Comparison of ENCODE assay signal across 16 mouse cellular contexts in the genomic region with DNA sequence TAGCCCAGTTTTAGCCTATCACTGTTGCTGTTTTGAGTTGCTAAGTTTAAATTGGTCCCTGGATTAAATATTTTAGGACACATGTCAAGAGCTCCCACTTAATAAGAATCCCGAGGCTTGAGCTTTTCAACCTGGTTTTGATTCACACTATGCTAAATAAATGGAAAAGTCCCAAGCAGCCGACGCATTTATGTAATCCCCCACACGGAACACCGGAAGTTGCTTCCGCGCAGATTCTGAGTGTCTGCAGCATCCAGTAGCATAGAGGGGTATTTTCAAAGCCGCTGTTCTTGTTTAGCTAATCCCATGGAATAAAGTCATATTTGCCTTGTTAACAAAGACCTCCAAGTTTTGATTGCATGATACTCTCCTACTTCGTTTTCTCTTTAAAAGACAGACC.
A peak's percentile ranks its signal among the peaks of the same experiment; 100 is the strongest.
DNase-seq lines count a peak whose midpoint lies in the region; ATAC-seq and TF ChIP-seq lines count a peak whose summit lies in the region.
"Had no signal": no experiment of that assay in that cellular context is flagged by ENCODE, and none has a peak within 500 bp of the region (broad histone marks: within the 10 kb centered on the region; RNA-seq: fewer than 3 reads in every experiment).

No protein-coding gene starts in this region.

- peak; percentile 58 for ATAC-seq in frontal cortex, adult (ENCODE audit: low TSS enrichment)
- no peak for ATAC-seq in heart, embryonic 15.5 days (replicated peaks; ENCODE audit: insufficient number of reproducible peaks, insufficient read depth, low FRiP score, low read depth)

- WGBS in heart, embryonic 15.5 days, result 71% methylated on average over 9 of the region's 9 CpGs

- no peak overlapping the region for H3K4me2 ChIP-seq in heart, embryonic 15.5 days
- H3K4me2 ChIP-seq: embryonic facial prominence, embryonic 12.5 days; liver, embryonic 12.5 days; lung, embryonic 15.5 days; midbrain, embryonic 13.5 days had no signal

- no peak overlapping the region for H3K9ac ChIP-seq in heart, embryonic 15.5 days
- H3K9ac ChIP-seq: embryonic facial prominence, embryonic 12.5 days; liver, embryonic 12.5 days; lung, embryonic 15.5 days; midbrain, embryonic 13.5 days had no signal

- H3K4me3 ChIP-seq in heart, embryonic 15.5 days, result no peak overlapping the region
- H3K4me3 ChIP-seq: embryonic facial prominence, embryonic 12.5 days; forebrain, embryonic 10.5 days; liver, embryonic 12.5 days; lung, embryonic 15.5 days; midbrain, embryonic 13.5 days; myocyte had no signal

- intact Hi-C loops in heart, postnatal 14 days (cut with DNase I), result loop anchor here (1.0 kb wide), 1 partner anchor 130 kb away; no protein-coding TSS in a partner anchor
- intact Hi-C loops in left cerebral cortex, postnatal 4 days (cut with DNase I), result loop anchor here (10.0 kb wide), 1 partner anchor 128 kb away; no protein-coding TSS in a partner anchor

- H3K9me3 ChIP-seq in heart, embryonic 15.5 days (replicated peaks), result no peaks in the 10 kb centered on the region
- H3K9me3 ChIP-seq: embryonic facial prominence, embryonic 12.5 days; forebrain, embryonic 10.5 days; liver, embryonic 12.5 days; lung, embryonic 15.5 days; midbrain, embryonic 13.5 days had no signal

- H3K27ac ChIP-seq in heart, embryonic 15.5 days, result peak overlapping the region; percentile 38
- H3K27ac ChIP-seq: embryonic facial prominence, embryonic 12.5 days; forebrain, embryonic 10.5 days; hindbrain, postnatal 0 days; kidney, postnatal 0 days; liver, embryonic 12.5 days; lung, embryonic 15.5 days; midbrain, embryonic 13.5 days had no signal

- no peak for TF ChIP-seq CTCF in brain, embryonic 14.5 days (IDR thresholded peaks at IDR 0.05; ENCODE audit: borderline replicate concordance, extremely low read depth, insufficient read depth, insufficient read length)

- no peaks in the 10 kb centered on the region for H3K27me3 ChIP-seq in heart, embryonic 15.5 days
- H3K27me3 ChIP-seq: embryonic facial prominence, embryonic 12.5 days; liver, embryonic 12.5 days; lung, embryonic 15.5 days; midbrain, embryonic 13.5 days had no signal

- H3K4me1 ChIP-seq in heart, embryonic 15.5 days (replicated peaks), result peaks cover 24% of the 10 kb centered on the region

- no peak for TF ChIP-seq POLR2A in brain, embryonic 14.5 days (IDR thresholded peaks at IDR 0.05; ENCODE audit: borderline replicate concordance, extremely low read depth, insufficient read depth, insufficient read length, poor library complexity, severe bottlenecking)

- H3K36me3 ChIP-seq in heart, embryonic 15.5 days, result no peaks in the 10 kb centered on the region
- H3K36me3 ChIP-seq: embryonic facial prominence, embryonic 12.5 days; forebrain, embryonic 10.5 days; liver, embryonic 12.5 days; lung, embryonic 15.5 days; midbrain, embryonic 13.5 days had no signal

- DNase-seq in frontal cortex, postnatal 10 days (ENCODE audit: low spot score in 2 of 2), result no peak
- DNase-seq in heart, postnatal 14 days, result no peak
- peak; percentile 63 to 80 for DNase-seq in left cerebral cortex, adult 18-20 months (ENCODE audit: low spot score in 2 of 2)
- DNase-seq in left cerebral cortex, postnatal 4 days, result no peak
- DNase-seq in brain, embryonic 14.5 days (ENCODE audit: low read depth), result peak; percentile 21
- no peak for DNase-seq in yolk sac, embryonic 10.5 days (ENCODE audit: low spot score)

Comparison
In these comparisons a context has a peak if more than half of its experiments do, and no peak if none do; other contexts are left out.
1. DNase-seq: peak in left cerebral cortex, adult 18-20 months (2 of 2) and brain, embryonic 14.5 days (single experiment); none in frontal cortex, postnatal 10 days (0 of 2), heart, postnatal 14 days (0 of 2), left cerebral cortex, postnatal 4 days (single experiment) and yolk sac, embryonic 10.5 days (single experiment).